Mouse (Mus musculus) embryonic facial prominence, embryonic 10.5 days (tissue): ENCODE measurements around the gene Hes5. TPM values are rescaled to one million over a fixed set of nuclear protein-coding genes. Genes with fewer than 3 reads are reported as not detected.
A peak's percentile ranks its signal among the peaks of the same experiment; 100 is the strongest.

ENCODE experiments used
- DNase-seq: peaks from one replicate; pipeline ENCODE4 v3.0.0-alpha.2; 2017; ENCODE audit warnings: low spot score
- H3K27ac ChIP-seq: fragments of 300-500 bp; sonication (generic); replicated peaks from 2 replicates; pipeline ENCODE4 v1.5.1; 2016; ENCODE audit warnings: mild to moderate bottlenecking
- H3K27me3 ChIP-seq: fragments of 300-500 bp; sonication (generic); replicated peaks from 2 replicates; pipeline ENCODE4 v1.6.1; 2016; ENCODE audit warnings: low read depth, mild to moderate bottlenecking; ENCODE audit not compliant: poor library complexity, severe bottlenecking
- H3K36me3 ChIP-seq: fragments of 300-500 bp; sonication (generic); replicated peaks from 2 replicates; pipeline ENCODE4 v1.6.1; 2016; ENCODE audit warnings: mild to moderate bottlenecking, moderate library complexity
- H3K4me1 ChIP-seq: fragments of 300-500 bp; sonication (generic); 2 replicates; pipeline ENCODE4 v1.6.1; 2016
- H3K4me3 ChIP-seq: fragments of 300-500 bp; sonication (generic); 2 replicates; pipeline ENCODE4 v1.5.1; 2016; ENCODE audit warnings: mild to moderate bottlenecking, moderate library complexity
- H3K9me3 ChIP-seq: fragments of 300-500 bp; sonication (generic); 2 replicates; pipeline ENCODE4 v1.6.1; 2016; ENCODE audit warnings: mild to moderate bottlenecking
- WGBS: fragments of 180-500 bp; shearing (Covaris S2); methylation state at CpG from one replicate; pipeline ENCODE4 v1.1.7; 2016; 5-methylcytosine and 5-hydroxymethylcytosine counted together
- polyA plus RNA-seq: library from polyadenylated mRNA; unstranded; fragments of >200 nt; fragmentation: Nextera tagmentation; extraction: Ambion mirVana; gene quantifications from 2 replicates; pipeline ENCODE4 v1.2.1, GENCODE M21; 2016

Gene Hes5
- polyA plus RNA-seq, result 84.4 and 151 TPM in 2 replicates

- under 1% methylated on average over 65 of the region's 65 CpGs for WGBS
- Histone ChIP-seq H3K36me3 (peaks cover 12% of the 10 kb centered on the region), H3K4me3 (peak within 1 kb of the TSS; percentile 91), H3K27me3 (peaks cover 82% of the 10 kb centered on the region), H3K27ac (peak within 1 kb of the TSS; percentile 98), H3K9me3 (no peaks in the 10 kb centered on the region), H3K4me1 (peaks cover 88% of the 10 kb centered on the region)
- peak; percentile 80 for DNase-seq
Observed at GRCm38 (mm10) chr4:154960690-154961225, at the start of gene Hes5. Hes5 (plus strand) TSS chr4:154960923.

- Histone ChIP-seq H3K27ac (peak overlapping the region; percentile 65; the same call in 1 of the 2 replicates), H3K27me3 (no peaks in the 10 kb centered on the region), H3K4me3 (no peak overlapping the region), H3K9me3 (no peaks in the 10 kb centered on the region), H3K36me3 (no peaks in the 10 kb centered on the region), H3K4me1 (peaks cover 21% of the 10 kb centered on the region)
- DNase-seq, result no peak
- WGBS, result 74% methylated on average over 2 of the region's 2 CpGs
Observed at GRCm38 (mm10) chr4:154911644-154912043, 49.1 kb upstream of the Hes5 start.

GRCm38 (mm10) chr4:154913845-154914244 is 46.9 kb upstream of the Hes5 start:
- H3K27ac ChIP-seq, result no peak overlapping the region
- H3K4me1 ChIP-seq, result peaks cover 16% of the 10 kb centered on the region
- no peaks in the 10 kb centered on the region for H3K27me3 ChIP-seq
- H3K9me3 ChIP-seq, result no peaks in the 10 kb centered on the region
- no peak overlapping the region for H3K4me3 ChIP-seq
- DNase-seq, result no peak
- WGBS, result 92% methylated on average over 3 of the region's 3 CpGs
- H3K36me3 ChIP-seq, result no peaks in the 10 kb centered on the region

GRCm38 (mm10) chr4:154914252-154914651 is 46.5 kb upstream of the Hes5 start:
- H3K36me3 ChIP-seq, result no peaks in the 10 kb centered on the region
- no peak for DNase-seq
- no peaks in the 10 kb centered on the region for H3K9me3 ChIP-seq
- H3K27me3 ChIP-seq, result no peaks in the 10 kb centered on the region
- no peak overlapping the region for H3K27ac ChIP-seq
- peaks cover 16% of the 10 kb centered on the region for H3K4me1 ChIP-seq
- H3K4me3 ChIP-seq, result no peak overlapping the region
- WGBS, result 91% methylated on average over 4 of the region's 4 CpGs

GRCm38 (mm10) chr4:154914707-154915106 is 46.0 kb upstream of the Hes5 start:
- Histone ChIP-seq H3K4me3 (no peak overlapping the region), H3K27ac (no peak overlapping the region), H3K27me3 (no peaks in the 10 kb centered on the region), H3K4me1 (peaks cover 16% of the 10 kb centered on the region), H3K36me3 (no peaks in the 10 kb centered on the region), H3K9me3 (no peaks in the 10 kb centered on the region)
- 78% methylated on average over 3 of the region's 3 CpGs for WGBS
- no peak for DNase-seq

- no peak for DNase-seq
- Histone ChIP-seq H3K36me3 (no peaks in the 10 kb centered on the region), H3K27ac (no peak overlapping the region), H3K27me3 (no peaks in the 10 kb centered on the region), H3K9me3 (no peaks in the 10 kb centered on the region), H3K4me1 (peaks cover 13% of the 10 kb centered on the region), H3K4me3 (no peak overlapping the region)
- WGBS, result 86% methylated on average over 10 of the region's 10 CpGs
Observed at GRCm38 (mm10) chr4:154915286-154915685, 45.4 kb upstream of the Hes5 start.

DNA sequence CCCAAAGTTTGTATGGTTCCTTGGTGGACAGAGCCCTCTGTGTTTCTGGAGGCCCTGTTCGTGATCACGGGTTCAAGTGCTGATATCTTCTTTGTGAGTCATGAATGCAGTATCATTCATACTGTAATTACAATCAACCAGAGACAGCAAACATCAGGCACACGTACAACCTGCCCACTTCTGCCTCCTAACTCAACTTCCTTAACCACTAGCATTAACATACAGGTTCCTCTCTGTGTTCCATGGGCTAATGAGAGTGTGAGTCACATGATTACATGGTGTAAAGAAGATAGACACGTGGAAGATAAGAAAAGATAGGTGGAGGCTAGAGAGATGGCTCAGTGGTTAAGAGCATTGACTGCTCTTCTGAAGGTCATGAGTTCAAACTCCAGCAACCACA is 44.1 kb upstream of the Hes5 start:
- no peak overlapping the region for H3K4me3 ChIP-seq
- H3K9me3 ChIP-seq, result no peaks in the 10 kb centered on the region
- H3K27me3 ChIP-seq, result no peaks in the 10 kb centered on the region
- no peaks in the 10 kb centered on the region; the same call in 1 of the 2 replicates for H3K4me1 ChIP-seq
- DNase-seq, result no peak
- H3K36me3 ChIP-seq, result no peaks in the 10 kb centered on the region
- WGBS, result 83% methylated on average over 4 of the region's 4 CpGs
- H3K27ac ChIP-seq, result no peak overlapping the region

GRCm38 (mm10) chr4:154922291-154922690 is 38.4 kb upstream of the Hes5 start:
- no peaks in the 10 kb centered on the region for H3K36me3 ChIP-seq
- H3K4me3 ChIP-seq, result no peak overlapping the region
- H3K4me1 ChIP-seq, result peaks cover 7% of the 10 kb centered on the region
- H3K27me3 ChIP-seq, result no peaks in the 10 kb centered on the region; the same call in 1 of the 2 replicates
- WGBS, result 85% methylated on average over 4 of the region's 4 CpGs
- H3K9me3 ChIP-seq, result no peaks in the 10 kb centered on the region
- H3K27ac ChIP-seq, result no peak overlapping the region
- no peak for DNase-seq

- no peaks in the 10 kb centered on the region for H3K9me3 ChIP-seq
- no peak overlapping the region for H3K27ac ChIP-seq
- H3K27me3 ChIP-seq, result no peaks in the 10 kb centered on the region; the same call in 1 of the 2 replicates
- peaks cover 13% of the 10 kb centered on the region for H3K4me1 ChIP-seq
- no peak overlapping the region for H3K4me3 ChIP-seq
- 87% methylated on average over 5 of the region's 5 CpGs for WGBS
- H3K36me3 ChIP-seq, result no peaks in the 10 kb centered on the region
- no peak for DNase-seq
Observed at GRCm38 (mm10) chr4:154922931-154923330, 37.8 kb upstream of the Hes5 start.

DNA sequence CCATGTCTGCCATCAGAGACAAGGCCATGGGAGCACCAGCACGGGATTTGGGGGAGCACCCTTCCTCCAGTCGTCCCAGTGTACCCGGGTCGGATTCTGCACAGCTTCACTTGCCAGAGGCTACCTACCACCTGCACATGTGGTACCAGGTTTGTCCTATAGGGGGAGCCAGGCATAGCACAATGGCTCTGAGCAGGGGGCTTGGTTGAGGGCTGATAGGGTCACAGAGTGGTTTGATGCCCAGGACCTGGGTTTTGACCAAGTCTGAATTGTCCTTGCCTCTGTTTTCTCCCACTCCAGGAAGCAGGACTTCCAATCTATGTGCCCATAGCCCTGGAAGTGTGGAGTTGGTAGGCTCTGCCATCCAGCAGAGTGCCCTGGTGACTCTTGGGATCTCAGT is 35.3 kb upstream of the Hes5 start:
- peak; percentile 44 for DNase-seq
- no peak overlapping the region for H3K4me3 ChIP-seq
- H3K9me3 ChIP-seq, result no peaks in the 10 kb centered on the region
- H3K27ac ChIP-seq, result no peak overlapping the region
- no peaks in the 10 kb centered on the region for H3K36me3 ChIP-seq
- H3K27me3 ChIP-seq, result no peaks in the 10 kb centered on the region; the same call in 1 of the 2 replicates
- WGBS, result 51% methylated on average over 4 of the region's 4 CpGs
- H3K4me1 ChIP-seq, result peaks cover 27% of the 10 kb centered on the region

GRCm38 (mm10) chr4:154926969-154927898 is 33.5 kb upstream of the Hes5 start:
- WGBS, result 59% methylated on average over 9 of the region's 9 CpGs
- Histone ChIP-seq H3K4me3 (peak overlapping the region; percentile 39), H3K36me3 (no peaks in the 10 kb centered on the region), H3K27me3 (no peaks in the 10 kb centered on the region; the same call in 1 of the 2 replicates), H3K27ac (peak overlapping the region; percentile 85), H3K9me3 (no peaks in the 10 kb centered on the region), H3K4me1 (peaks cover 27% of the 10 kb centered on the region)
- DNase-seq, result no peak

GRCm38 (mm10) chr4:154927899-154928337 is 32.8 kb upstream of the Hes5 start:
- WGBS, result 42% methylated on average over 5 of the region's 5 CpGs
- Histone ChIP-seq H3K36me3 (no peaks in the 10 kb centered on the region), H3K27ac (peak overlapping the region; percentile 85), H3K4me3 (peak overlapping the region; percentile 39), H3K4me1 (peaks cover 27% of the 10 kb centered on the region), H3K9me3 (no peaks in the 10 kb centered on the region), H3K27me3 (no peaks in the 10 kb centered on the region)
- peak; percentile 40 for DNase-seq
